Mouse (Mus musculus) frontal cortex, adult (tissue): ENCODE data around the gene Krt86.
"Not testable (repeated sequence)": the region's sequence is repeated elsewhere in the genome, so short reads cannot be mapped to it uniquely, and the experiment has no call there.

Experiments used
- ATAC-seq: cut with Nextera tagmentation; 2 replicates; pipeline ENCODE4 v1.9.2; 2017; ENCODE audit warnings: mild to moderate bottlenecking, moderate library complexity, mixed read lengths; ENCODE audit not compliant: low TSS enrichment

The Krt86 gene

DNA sequence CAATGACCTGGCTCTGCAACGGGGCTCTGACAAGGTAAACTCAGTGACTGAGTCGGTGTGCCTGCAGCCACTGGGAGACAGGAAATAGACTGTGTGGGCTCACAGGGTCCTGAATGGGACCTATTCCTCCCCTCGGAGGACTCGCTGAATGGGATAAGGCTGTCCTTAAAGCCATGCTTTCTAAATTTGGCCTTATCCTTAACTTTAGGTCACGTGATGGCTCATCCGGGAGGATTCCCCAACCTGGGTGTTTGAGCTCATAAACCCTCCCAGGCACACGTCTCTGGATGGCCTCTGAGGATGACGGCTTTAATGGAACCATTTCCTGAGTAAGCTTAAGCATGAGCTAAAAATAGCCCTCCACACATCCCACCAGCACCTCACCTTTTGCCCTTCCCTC is 19.4 kb downstream of the Krt86 start:
- ATAC-seq = no peak

DNA sequence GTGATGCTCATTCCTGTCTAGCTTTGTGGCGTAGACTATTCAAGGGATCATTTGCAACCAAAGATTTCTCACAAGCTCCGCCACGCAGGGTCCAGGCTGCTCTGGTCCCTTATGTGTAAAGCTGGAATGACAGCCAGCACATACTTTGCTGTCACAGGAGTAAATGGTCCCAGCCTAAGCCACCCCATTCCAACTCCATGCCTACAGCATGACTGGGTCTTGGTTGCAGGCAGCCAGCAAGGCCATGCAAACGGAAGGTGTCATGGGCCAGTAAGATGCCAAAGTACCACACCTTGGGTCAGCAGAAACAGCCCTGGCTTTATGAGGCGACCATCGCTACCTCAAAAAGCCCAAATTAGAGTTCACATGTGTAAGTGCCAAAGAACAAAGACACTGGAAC is 20.4 kb downstream of the Krt86 start:
- no peak for ATAC-seq

DNA sequence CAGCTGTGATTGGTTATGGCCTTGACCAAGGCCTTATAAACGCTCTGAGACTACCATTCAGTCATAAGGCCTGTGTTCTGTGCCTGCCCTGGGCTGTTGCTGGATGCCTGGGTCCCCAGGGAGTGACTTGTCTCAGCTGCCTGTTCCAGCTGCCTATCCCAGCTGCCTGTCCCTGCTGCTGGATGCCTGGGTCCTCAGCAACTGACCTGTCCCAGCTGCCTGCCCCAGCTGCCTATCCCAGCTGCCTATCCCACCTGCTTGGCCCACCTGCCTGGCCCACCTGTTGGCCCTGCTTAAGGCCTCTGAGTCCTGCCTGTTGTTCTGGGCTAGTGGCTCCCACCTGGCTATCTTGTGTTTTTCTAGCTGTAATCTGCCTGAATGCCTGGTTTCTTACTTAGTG is 20.9 kb downstream of the Krt86 start:
- no peak for ATAC-seq

DNA sequence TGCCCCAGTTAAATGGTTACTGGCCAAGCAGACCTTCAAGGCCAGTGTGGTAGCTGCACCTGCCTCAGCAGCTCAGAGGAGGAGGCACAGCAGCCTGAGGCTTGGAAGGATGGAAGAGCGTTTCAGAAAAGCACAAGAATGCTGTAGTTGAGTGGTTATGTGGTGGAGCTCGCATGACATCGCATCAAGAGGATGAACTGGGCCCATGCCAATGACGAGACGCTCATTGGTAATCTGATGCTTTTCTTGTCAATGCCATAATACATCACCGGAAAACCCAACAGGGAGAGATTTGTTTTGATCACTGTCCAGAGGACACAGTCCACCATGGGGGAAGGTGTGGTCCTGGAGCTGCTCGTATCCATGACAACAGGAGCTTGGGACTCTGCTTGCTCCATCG is 22.0 kb downstream of the Krt86 start:
- ATAC-seq = no peak

DNA sequence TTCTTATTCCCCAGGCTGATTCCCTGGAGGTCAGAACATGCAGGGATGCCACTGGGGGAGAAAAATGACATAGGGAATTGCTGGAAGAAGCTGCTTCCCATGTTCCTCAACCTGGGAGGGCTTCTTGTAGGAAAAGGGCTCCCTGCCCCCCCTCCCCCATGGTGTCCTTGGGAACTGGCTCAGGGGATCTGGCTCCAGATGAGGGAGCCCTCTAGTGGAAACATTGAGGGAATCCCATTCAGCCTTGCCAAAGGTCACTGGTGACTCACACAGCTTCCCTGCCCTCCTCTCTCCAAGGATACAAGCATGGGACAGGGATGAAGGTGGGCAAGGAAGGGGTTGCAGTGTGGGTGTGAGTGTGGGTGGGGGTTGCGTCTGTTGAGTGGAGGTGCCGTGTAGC is 23.9 kb downstream of the Krt86 start:
- peak; percentile 44; the same call in 1 of the 2 replicates for ATAC-seq

GRCm38 (mm10) chr15:101506896-101507758 is 33.8 kb downstream of the Krt86 start:
- no peak for ATAC-seq

DNA sequence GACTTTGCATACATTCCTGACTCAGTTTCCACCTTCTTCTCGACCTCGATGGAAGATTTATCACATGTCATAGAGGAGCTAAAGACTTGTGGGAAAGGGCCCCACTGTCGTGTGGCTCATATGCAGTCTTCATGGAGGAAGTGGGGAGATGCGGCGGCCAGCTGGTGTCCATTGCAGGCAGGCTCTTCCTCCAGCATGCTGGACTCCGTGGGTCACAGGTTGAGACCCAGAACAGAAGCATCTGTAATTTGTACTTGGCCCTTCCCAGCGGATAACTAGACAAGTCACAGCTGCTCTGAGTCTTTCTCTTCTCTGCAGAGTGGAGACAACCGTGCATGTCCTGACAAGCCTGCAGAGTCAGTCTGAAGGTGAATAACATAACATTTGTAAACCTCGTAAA is 35.0 kb downstream of the Krt86 start:
- no peak for ATAC-seq

GRCm38 (mm10) chr15:101517161-101517560 is 43.9 kb downstream of the Krt86 start, which contains the start of gene Gm49425:
Gene Gm49425 (minus strand): TSS chr15:101517261.
- not testable (repeated sequence) for ATAC-seq

DNA sequence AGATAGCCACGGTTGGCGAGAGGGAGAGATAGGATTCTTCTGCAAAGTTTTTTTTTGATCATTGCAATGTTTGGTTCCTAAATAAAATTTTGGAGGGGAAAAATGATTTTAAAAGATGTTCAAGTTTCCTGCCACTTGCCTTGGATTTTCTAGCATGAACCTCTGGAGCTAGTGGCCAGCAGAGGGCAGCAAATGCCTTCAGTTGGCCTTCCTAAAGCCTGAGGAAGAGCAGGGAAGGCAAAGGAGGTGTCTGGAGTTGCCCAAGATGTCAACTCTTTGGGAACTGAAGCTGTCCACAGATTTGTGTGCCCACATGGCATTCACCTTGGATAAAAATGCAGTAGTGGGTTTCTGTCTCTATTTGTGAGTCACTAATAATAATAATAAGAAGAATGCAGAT is 46.5 kb downstream of the Krt86 start:
- peak; percentile 65; the same call in 1 of the 2 replicates for ATAC-seq

DNA sequence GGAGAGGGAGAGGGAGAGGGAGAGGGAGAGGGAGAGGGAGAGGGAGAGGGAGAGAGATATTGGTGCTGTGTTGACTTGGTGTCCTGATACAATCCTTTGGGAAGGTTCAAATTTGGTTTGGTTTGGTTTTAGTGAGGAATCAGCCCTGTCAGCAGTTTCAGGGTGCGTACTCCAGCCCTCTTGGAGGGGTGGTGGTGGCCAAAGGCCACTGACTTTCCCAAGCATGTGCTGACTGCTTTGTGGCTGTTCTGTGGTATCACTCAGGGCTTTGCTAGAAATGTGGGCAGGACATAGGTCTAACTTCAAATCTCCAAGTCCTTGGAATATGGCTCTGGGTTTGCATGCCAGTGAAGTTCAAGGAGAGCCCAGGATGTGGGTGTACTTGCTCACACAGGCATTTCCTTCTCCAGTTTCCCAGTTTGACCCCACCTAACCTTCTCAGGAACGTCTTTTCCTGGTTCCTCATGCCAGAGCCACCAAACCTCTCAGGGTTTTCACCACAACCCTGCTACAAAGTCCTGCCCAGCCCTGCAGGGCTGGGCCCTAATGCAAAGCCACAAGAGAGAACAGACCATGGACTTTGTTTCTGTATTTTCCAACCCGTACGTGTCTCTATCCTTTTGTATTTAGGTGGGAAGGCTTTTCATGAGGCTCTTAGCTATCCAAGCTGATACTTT is 49.4 kb downstream of the Krt86 start:
- ATAC-seq = no peak
